Mouse (Mus musculus) embryo, embryonic 10 days (tissue): ENCODE measurements around the gene Efnb3.

Source experiments
- DNase-seq: peaks from one replicate; pipeline ENCODE4 v3.0.0-alpha.2; 2015; ENCODE audit warnings: low spot score

The Efnb3 gene

DNA sequence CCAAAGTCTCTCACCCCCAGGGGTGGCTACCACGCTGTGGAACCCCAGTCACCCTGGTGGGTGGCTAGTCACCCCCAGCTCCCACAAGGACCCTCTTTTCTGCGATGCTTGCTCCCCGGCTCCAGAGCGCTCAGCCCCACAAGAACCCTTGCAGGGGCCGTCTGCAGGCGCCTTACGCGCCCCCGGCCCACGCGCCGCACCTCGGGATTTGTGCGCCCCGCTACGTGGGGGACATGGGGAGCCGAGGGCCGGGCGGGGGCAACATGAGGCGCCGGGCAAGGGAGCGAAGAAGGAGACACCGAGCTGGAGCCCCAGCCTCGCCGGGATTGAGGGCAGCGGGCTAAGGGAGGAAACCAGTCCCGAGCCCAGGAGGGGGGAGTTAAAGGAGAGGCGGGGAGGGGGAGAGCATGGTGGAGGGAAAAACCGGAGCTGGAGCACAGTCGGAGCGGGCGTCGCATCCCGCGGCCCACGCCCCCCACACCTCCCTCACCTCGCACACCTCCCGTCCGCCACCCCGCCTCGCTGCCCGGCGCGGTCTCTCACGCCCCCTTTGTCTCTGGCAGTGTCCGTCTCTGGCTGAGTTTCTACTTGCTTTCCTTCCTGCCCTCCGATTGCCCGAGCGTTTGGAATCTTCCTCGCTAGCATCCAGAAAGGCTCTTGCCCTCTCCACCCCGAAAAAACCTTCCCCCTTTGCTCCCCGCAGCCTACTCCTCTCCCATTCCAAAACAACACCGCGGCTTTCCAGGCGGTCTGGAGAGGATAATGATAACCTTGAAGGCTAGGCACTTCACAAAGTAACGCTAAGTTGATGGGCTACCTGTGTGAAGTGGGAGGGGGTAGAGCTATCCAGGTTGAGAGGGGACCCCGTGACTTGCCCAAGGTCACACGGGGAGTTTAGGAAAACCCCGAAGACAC is at the start of gene Efnb3:
TSS of gene Efnb3 (minus strand) at position 355 of the 915 bp plus-strand sequence.
- peak; percentile 86 for DNase-seq

DNA sequence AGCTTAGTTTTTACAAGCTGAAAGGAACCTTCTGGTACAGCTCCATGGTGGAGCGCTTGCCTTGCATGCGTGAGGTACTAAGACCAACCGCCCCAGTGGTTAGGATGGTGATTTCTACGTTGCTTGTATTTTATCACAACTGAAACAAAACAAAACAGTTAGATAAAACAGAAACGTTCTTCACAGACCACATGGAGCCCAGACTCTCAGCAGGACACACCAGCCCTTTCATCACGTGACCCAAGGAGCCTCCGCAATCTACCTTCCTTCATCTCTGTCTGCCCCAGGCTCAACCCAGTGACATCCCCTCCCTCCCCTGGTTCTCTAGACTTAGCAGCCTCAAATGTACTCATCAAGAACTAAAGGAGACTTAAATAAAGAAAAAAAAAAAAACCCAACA is 49.4 kb upstream of the Efnb3 start:
- DNase-seq, result no peak

DNA sequence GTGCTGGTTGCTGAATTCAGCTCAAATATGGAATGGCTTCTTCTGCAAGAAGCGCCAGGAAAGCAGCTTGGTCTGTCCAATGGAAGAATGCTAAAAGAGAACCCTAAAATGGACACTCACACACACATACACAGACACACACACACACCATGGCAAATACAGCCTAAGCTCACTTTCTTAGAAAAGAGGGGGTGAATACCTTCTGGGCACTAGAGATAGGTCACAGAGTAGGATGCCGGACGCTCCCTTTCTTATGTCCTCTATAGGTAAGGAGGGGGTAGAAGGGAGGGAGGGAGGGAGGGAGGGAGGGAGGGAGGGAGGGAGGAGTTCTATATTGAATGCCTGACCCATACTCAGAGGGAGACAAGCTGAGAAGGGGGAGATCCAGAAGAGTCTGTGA is 48.5 kb upstream of the Efnb3 start:
- no peak for DNase-seq

DNA sequence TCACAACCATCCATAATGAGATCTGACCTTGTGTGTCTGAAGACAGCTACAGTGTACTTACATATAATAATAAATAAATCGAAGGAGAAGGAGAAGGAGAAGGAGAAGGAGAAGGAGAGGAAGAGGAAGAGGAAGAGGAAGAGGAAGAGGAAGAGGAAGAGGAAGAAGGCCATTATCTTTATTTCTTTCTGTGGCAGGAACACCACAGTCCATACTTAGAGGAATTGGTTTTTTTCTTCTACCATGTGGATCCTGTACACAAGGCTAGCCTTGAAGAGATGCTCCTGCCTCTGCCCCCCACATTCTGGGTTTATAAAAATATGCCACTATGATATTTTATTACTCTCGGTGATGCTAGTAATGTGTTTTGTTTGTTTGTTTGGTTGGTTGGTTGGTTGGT is 46.8 kb upstream of the Efnb3 start:
- no peak for DNase-seq

DNA sequence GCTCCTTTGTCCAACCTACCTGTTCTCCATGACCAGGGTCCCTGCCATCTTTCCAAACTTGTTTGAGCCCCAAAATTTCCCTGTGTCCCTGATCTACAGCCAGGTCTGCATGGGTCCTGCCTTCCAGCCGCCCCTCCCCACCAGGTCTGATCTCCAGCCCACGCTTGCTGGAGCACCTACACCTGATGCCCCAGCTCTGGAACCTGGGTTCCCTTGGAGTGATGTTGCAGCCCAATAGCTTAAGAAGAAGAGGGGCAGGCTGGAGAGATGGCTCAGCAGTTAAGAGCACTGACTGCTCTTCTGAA is 46.4 kb upstream of the Efnb3 start:
- DNase-seq, result no peak

DNA sequence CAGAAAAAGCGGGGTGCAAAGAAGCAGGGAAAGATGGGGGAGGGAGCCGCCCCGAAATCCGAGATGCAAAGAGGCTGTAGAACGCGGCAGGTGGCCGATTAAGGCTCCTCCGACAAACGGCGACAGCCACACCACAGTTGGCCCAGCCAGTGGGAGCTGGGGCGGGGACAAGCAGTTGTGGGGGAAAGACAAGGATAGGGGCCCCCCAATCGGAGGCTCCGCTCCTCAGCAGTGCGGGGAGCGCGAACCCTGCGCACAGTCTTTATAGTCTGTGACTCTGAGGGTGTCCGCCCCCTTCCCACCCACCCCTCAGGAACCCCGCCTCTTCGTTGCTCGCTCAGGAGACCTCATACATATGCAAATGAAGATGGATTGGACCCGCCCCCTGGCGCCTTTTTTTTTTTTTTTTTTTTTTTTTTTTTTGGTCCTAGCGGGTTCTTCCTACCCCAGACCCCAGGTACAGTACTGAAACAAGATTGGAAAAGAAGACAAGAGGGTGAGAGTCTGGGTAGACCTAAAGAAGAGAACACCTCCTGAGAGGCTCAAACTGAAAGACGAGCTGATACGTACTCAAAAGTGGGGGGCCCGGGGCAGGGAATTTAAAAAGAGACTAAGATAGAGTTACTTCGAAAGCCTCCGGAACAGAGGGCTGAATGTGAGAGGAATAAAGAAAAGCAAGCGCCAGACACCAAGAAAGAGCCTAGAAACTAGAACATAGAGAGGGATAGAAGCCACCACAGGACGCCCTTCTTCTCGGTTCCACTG is 45.9 kb upstream of the Efnb3 start, which contains the start of gene Atp1b2:
TSS of gene Atp1b2 (minus strand) at position 217 of the 765 bp plus-strand sequence.
- peak; percentile 83 for DNase-seq

DNA sequence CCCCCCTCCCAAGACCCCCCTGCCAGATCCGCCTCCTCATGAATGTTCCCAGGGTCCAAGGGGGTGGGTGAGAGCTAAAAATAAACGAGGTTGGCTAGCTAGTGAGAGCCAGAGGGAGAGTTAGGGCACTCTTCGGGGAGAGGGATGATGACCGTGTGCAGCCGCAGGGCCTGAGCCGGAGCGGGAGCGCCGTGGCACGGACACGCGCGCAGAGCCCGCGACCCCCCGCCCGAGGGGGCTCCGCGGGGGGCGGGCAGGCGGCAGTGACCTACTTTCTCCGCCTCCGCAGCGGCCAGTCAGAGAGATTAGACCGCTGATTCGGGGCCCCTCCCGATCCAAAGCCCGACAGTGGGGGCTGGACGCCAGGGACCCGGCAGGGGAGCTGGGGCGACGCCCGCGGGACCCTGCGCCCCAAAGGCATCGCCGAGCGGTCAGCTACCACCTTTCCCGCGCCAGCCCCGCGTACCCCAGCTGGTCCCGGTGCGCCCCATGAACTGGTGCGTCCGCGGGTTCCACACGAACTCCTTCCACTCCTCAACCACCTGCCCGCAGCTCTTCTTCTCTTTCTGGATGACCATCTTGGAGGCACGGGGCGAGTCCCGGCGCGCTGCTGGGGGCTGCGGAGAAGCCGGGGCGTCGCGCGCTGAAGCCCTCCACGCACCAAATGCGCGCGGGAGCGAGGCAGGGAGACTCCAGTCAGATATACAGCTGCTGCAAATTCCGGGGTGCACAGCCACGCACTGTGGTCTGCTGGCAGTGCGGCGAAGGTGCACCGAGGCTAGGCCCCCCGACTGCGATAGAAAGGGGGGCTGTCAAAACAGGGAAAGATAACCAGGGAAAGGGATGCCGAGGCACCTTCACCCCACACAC is 45.0 kb upstream of the Efnb3 start:
- DNase-seq, result no peak

DNA sequence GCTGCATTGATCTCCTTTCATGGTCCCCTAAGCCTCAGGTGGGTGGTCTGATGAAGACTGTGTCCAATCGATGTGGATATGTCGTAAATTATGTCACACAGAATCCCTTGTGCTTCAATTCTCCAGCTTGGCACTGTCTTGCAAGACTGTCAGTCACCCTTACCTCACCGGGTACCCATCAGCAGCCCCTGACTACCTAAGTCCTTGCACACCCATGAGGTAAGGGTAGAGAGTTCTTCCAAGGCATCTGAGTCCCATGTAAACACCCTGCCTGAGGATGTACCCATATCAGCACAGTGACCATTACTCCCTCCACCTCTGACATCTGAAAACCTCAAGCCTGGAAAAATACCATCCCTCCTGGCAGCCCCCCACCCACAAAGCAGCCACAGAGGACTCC is 44.3 kb upstream of the Efnb3 start:
- no peak for DNase-seq

DNA sequence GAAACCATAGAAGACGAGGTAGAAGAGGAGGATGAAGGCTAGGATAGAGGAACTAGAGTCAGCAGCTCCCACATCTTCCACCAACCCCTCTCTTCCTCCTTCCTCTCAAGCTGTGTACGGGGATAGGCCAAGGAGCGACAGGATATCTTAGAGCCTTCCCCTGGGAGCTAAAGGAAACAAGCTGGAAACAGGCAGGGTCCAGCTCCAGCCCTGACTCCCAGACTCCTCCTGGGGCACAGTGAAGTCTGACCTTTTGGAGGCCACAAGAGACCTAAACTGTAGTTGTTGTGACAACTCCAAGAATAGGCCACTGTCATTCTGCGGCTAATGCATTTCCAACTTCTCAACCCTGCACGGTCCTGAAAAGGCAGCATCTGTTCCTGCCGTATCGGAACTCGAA is 43.5 kb upstream of the Efnb3 start:
- DNase-seq, result no peak

DNA sequence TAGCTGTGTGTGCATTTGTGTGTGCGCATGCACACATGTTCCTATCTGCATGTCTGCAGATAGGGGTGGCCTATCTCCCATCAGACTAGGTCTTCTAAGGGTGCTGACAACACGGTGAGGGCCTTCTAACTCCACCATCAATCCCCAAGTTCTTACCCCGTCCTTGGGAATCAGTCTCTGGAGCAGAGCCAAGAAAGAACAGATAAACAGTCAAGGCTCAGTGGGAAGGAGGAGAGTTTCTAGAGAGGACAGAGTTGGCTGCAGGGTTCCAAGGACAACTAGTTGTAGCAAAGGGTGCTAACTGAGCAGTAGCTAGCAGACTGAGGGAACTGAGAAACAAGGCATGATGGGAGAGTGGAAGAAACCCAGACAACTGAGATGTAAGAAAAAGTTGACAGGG is 41.8 kb upstream of the Efnb3 start:
- DNase-seq, result no peak

DNA sequence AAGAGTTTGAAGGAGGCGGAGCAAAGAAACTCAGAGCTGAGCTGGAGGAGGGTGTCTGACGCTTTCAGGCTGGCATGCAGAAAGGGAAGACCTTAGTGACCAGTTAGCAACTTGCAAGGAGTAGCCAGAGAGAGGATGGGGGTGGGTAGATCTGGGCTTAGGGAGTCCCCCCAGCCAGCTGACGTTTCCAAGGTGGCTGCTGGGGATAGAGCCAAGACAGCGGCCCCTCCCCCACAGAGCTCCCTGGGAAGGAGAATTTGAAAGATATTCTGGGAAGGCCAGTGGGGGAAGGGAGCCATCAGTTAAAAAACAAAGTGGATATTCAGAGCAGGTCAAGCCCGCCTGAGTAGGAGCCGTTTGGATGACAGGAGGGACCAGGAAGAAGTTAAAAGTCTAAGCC is 40.1 kb upstream of the Efnb3 start:
- peak; percentile 77 for DNase-seq

DNA sequence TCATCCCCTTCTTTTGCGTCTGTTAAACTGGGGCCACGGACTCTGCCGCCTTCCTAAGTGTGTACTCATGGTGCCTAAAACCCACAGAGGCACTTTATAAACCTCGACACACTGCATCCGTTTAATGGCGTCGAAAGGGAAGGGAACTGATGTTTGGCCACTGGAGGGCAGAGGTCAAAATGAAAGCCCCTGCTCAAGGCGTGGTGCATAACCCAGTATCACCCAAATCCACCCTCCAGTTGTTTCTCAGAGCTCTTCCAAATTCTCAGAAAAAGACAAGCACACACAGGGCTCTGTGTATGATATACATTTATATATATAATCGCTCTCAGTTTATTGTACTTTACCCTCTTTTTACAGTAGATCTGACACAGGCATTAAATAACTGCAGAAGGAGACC is 39.4 kb upstream of the Efnb3 start:
- DNase-seq, result peak; percentile 46

DNA sequence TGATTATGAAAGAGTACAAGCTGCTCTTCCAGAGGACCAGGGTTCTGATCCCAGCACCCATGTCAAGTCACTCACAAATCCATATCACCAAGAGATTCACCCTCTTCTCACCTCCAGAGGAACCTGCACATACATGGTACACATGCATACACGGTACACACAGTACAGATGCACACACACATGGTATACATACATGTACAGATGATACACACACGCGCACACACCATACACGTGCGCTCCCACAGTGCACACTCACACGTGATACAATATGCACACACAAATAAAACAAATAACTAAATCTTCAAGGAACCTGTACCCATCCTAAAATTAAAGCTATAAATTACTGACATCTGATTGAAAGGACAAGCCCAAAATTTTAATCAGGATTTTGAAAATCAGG is 34.8 kb upstream of the Efnb3 start:
- no peak for DNase-seq

DNA sequence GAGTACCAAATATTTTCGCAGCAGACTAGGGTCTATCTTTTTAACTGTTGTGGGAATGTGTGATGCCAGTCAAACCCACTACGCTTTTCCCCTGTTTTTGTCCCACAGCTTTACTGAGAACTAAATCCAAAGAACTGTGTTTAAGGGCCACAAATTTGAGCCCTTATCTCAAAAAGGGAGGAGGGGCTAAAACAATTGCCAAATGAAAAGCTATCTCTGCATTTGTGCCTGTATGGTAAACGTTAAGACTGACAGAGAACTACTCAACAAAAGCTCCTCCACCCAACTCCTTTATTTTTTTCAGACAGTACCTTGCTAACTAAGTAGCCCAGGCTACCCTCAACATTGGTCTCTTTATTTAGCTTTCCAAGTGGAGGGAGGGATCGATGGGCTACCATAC is 32.8 kb upstream of the Efnb3 start:
- no peak for DNase-seq

DNA sequence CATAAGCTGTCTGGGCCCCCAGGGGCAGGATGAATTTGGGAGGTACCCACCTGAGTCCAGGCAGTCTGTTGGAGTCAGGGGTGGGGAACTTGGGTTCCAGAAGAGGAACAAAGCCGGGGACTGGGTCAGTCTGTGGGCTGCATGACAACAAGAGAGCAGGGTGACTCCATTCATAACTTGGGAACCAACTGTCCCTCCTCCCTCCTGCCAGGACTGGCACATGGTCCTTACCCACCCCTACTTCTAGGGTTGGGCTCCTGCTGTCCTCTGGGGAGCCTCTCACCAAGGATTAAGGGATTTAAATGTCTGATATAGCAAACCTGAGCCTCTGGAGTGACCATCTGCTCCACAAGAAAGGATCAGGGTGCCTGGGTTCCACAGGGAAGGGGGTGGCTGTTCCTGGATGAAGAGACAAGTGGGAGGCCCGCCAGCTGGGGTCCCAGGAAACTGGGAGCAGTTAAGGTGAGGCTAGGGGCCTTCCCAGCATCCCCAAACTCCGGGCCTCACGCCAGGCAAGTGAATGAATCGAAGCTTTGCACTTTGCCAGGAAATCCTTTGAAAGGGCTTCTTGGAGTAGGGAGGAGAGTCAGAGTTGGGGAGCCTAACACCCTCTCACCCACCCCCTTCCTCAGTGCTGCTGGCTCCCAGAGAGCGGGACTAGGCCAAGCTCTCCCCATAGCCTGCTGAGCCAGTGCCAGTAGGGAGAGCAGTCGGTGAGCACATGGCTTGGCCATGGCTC is 32.1 kb upstream of the Efnb3 start:
- DNase-seq, result no peak

DNA sequence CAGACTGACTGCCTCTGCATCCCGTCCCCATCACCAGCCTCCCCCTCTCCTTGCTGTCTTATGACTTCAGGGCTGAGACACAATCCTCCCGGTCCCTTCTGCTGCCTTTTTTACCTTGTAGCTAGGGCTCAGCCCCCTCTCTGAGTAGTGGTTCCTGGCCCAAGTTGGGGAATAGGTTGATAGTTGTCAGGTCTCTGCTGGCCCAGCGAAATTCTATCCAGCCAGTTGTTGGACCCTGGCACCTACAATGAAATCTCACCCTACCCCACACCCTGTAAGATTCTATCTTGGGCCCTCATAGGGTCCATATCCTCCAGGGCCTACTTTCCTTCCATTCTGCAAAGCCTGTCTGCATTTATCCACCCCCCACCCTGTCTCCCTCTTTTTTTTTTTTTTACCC is 31.4 kb upstream of the Efnb3 start:
- no peak for DNase-seq

DNA sequence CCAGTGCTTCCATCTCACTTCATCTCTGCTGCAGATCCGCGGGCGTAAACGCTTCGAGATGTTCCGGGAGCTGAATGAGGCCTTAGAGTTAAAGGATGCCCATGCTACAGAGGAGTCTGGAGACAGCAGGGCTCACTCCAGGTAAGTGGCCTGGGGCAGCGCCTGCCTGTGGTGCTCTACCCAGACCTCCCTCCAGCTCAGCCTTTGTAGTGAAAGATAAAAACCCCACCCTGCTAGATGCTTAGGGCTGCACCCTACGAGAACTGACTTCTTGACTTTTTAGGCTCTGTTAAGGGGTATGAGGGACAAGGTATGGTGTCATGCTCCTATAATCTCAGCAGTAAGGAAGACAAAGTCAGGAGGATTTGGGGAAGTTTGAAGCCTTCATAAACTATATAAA is 30.6 kb upstream of the Efnb3 start:
- no peak for DNase-seq

DNA sequence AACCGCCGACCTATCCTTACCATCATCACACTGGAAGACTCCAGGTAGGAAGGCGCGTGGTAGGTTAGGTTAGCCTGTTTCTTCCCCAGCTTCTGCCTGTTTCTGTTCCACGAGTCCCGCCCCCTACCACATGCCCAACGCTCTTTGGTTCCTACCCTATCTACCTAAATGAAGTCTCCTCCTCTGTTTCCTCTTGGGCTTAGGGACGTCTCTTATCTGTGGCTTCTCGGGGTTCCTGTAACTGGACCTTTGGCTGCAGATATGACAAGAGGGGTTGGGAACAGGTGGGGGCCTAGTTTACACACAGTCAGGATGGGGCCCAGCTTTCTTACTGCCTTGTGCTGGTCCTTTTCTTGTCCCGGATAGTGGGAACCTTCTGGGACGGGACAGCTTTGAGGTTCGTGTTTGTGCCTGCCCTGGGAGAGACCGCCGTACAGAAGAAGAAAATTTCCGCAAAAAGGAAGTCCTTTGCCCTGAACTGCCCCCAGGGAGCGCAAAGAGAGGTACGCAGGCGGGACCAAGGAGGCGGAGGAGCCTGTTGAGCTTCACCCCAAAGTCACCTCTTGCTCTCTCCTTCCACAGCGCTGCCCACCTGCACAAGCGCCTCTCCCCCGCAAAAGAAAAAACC is 29.3 kb upstream of the Efnb3 start:
- no peak for DNase-seq

DNA sequence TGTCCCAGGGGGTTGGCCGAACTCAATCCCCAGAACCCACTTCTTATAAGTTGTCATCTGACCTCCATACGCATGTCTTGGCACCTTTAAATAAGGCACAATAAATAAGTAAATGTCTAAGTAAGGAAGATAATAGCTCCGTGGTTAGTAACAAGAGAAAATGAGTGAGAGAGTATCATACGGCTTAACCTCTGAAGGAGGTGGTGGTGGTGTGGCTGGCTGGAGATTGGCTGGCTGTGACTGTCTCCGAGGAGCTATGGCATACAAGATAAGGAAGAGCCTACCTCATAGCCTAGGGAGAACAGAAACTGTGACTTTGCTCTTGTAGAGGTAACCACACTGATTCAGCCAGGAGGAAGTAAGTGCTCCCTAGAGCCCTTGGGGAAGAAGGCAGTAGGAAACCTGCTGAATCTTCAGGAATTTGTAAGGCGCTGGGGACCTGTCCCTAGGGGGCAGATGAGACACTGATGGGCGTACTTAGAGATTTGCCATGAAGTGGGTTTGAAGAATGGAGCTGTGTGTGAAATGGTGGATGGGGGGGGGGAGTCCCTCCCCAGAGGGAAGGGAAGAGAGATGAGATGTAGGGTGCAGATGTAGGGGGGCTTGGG is 25.8 kb upstream of the Efnb3 start:
- DNase-seq, result no peak

DNA sequence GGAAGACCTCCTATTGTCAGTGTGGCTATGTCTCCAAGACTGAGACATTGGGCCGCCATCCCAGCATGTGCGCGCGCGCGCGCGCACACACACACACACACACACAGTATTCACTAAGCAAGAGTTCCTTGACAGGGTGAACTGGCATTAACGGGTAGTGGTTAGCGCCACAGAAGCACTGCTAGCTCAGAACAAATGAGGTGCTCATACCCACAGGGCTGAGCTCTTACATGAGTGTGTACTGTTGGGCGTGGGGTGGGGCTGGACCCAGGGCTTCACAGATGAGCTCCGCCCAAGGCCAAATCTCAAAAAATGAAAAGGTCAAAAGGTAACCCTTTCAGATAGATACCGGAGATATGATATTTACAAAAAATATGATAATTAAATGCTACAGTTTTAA is 24.9 kb upstream of the Efnb3 start:
- no peak for DNase-seq

DNA sequence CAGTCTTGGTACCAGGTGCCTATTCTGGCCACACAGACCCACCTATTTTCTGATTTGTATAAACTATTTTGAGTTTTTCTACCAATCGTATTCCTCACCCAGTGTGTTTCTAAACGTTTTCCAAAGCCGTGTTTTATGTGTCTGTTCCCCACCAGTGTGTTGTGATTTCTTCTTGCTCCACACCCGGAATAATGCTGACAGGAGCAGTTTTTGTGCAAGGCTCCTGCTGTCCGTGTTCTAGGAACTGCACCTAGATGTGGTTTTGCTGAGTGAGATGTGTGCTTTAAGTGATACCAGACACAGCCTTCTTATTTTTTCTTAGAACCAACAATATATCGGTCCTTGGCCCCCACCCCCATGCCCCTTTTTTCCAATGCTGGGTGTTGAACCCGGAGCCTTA is 24.0 kb upstream of the Efnb3 start:
- no peak for DNase-seq
